Mouse (Mus musculus): Measurements from ENCODE around the gene Atxn7l1.

Atxn7l1 gene

DNA sequence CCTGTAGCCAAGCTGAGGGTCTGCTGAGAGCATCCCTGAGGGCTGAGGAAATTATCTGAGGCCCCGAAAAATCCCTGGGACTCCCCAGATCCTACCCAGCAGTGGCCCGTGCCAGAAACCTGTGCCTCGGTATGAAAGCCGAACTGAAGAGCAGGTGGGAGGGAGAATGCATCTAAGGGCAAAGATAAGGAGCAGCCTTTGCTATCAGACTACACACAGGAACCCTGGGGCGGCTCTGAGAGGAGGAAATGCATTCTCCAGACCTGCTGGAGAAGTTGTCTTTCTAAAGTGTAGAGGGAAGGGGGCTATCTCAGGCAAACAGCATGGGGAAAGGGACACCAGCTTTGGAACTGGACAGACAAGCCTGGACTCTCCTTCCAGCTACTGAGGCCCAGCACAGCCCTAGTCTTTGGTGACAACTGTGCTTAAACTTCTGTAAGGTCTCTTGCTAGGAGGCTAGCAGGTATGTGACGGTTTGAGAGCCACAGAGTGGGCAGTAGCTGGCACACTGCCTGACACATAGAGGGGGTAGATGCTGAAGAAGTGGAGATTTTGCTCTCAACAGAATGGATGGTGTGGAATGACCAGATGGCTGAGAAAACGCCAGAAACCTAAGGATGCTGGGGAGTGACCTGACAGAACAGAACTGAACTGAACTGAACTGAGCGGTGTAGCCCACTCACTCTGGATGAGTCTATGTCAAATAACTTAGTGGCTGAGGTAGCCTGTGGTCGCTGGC, 170.5 kb downstream of the Atxn7l1 start:
- DNase-seq (ENCODE audit: low spot score in 2 of 2): no peak

DNA sequence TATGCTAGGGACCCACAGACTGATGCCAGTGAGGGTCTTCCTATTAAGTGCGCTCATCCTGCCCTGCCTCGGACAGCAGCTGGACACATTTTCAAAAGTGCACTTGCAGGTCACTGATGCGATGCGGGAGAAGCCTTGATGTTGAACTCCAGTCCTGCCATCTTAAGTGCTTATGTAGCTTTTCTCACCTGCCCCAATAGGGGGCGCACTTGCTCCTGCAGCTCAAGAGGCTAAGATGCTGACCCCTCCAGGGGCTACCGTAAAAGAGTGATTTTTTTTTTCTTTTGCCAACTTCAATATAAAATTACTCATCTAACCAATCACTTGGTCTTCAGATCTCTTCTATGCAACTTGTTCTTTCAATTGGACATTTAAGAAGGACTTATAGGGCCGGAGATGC, 175.1 kb downstream of the Atxn7l1 start:
- DNase-seq (ENCODE audit: low spot score in 2 of 2): no peak

DNA sequence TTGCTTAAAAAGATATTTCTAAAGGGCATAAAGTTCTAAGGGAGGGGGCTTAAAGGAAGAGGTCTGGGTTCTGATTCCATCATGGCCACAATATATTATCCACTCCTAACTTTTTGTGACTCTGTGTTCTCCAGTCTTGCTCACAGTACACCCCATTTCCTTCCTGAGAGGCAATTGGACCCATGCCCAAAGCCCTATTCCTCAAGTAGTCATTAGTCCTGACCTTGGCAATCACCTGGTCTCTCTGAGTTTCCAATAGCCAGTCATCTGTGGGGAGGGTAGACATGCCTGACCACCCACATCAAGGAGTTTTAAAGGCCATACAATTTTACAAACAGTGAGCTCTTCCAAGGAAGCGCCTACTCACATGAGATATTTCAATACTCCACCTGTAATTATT, 176.3 kb downstream of the Atxn7l1 start:
- no peak for DNase-seq (ENCODE audit: low spot score in 2 of 2)

DNA sequence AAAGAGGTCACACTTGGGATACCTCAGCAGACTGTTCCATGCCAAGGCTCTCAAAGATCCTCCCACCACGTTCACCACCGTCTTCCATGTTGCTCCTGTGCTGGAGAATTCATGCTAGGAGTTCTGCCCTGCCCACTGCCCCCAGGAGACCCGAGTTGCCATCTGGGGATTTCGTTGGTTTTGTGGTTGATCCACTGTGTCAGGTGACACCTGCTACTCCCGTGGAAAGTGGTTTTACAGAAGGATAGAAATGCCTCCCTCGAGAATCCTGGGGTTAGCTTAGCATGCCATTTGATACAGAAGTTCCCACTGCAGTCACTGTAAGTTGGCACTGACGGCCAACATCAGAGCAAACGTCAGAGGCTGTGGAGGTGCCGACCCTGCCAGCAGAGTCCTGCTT, 177.9 kb downstream of the Atxn7l1 start:
- no peak for DNase-seq (ENCODE audit: low spot score in 2 of 2)

DNA sequence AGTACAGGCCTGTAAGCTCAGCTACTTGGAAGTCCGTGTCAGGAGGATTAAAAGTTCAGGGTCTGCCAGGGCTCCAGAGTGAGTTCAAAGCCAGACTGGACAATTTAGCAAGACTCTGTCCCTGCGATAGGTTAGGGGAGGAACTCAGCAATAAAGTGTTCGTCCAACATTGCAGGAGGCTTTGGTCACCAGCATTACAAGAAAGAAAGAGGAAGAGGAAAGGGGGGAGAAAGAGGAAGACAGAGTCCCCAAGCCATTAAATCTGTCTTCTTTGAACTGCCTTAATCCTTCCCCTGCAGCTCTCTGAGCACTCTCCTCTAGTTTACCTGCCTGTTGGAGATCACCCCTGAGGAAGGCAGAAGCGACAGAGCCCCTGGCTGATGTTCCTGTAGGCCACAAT, 184.6 kb downstream of the Atxn7l1 start:
- no peak for DNase-seq (ENCODE audit: low spot score in 2 of 2)

DNA sequence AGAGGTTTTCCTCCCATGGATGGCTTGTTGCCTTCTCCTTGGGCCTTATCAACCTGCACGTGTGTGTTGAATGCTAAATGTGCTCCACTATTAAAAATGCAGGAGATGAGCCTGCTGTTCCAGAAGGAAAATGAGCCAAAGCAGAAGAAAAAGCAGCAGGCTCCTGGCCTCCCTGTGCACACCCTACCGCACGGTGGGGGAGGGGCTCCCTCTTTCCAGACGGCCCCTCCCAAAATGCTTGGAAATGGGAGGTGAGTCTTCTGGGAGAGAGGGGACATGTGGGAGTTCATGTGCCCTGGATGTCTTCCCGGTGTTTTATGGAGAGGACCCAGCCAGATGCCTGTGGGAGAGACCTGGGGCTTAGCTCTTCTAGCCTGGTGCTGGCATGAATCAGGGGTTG, 185.3 kb downstream of the Atxn7l1 start:
- no peak for DNase-seq (ENCODE audit: low spot score in 2 of 2)

DNA sequence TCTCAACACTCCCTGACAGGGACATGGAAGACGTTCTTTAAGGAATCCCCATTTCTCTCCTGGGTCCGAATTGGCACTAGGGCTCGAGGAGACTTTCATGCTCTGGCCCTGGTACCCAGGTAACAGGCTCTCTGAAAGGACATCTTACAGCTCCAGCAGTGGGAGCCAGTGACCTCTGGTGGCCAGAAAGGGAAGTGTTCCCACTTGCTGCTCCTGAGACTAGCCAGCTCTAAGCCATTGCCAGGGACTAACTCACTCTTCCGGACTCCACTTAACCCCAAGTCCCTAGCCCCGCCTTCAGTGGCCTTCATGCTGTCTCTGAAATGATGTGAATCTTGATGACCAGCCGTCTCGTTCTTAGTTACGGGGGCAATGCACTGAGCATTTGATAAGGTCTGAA, 186.4 kb downstream of the Atxn7l1 start:
- peak; percentile 69 to 86 for DNase-seq (ENCODE audit: low spot score in 2 of 2)

DNA sequence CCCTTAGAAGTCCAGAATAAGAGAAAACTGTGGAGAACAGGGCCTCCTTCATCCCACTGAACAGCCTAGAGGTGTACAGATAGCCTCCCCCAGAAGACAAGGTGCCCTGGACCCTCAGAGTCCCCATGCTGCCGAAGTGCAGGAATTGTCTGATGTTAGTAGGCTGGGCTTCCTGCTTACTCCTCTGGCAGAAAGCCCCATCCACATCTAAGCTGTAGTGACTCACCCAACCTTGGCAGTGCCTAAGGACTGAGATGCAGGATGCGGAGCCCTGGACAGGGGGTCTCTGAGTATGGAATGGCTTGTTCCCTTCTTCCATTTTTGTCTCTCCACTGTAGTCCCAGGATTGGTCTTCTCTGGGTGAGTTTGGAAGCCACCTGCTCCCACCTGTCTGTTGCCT, 187.0 kb downstream of the Atxn7l1 start:
- no peak for DNase-seq (ENCODE audit: low spot score in 2 of 2)

DNA sequence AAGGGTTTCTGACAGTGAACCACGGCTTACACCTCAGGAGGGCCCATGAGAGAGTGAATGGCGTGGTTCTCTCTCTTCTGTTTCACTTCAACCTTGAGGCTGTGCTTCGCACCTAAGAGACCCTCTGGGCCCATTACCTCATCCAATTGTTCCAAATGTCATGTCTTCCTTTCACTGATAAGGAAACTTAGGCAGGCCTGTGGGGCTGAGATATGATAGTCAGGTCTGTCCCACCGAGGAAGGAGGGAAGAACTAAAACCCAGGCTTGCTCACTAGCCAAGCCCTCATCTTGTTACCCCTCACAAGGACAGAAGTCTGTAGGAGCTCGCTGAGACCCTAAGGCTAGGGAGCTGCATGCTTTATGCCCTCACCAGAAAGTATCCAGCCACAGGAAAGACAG, 187.5 kb downstream of the Atxn7l1 start:
- no peak for DNase-seq (ENCODE audit: low spot score in 2 of 2)

DNA sequence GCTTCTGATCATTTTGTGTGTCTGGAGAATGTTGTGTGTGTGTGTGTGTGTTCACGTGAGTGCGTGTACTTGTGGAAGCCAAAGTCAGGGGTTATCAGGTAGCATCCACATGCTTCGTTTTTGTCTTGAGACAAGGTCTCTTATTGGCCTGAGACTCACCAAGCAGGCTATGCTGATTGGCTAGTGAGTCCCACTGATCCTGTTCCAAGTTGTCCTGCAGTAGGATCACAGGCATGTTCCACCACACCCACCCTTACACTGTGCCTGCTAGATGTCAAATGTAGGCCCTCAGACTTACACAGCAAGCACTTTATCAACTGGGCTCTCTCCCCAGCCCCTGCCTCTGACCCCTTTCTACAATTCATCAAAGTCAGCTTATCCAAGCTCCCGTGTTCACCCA, 187.9 kb downstream of the Atxn7l1 start:
- no peak for DNase-seq (ENCODE audit: low spot score in 2 of 2)

DNA sequence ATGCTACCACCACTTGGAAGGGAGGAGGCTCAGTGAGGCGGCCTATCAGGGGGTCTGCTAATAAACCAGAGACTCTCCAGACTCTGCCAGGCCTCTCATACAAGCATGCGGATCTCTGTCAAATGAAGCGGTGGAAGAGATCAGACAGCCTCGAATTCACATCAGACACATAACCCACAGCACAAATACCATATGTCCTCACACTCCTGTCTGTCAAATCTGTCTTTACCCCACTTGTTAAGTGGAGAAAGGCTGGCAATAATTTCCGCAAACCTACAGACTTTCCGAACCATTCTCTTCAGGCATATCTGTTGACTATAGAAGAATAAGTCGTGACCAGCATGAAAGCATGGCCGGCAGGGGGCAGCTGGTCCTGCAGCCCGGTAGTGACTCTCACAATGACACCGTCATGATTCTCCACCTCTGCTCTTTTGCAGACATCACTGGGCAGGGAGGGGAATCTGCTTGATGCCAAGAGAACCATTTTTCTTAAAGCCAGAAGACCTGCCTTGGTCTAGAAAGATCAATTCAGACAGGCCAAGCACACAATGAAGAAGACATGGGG, 189.2 kb downstream of the Atxn7l1 start:
- no peak for DNase-seq (ENCODE audit: low spot score in 2 of 2)

DNA sequence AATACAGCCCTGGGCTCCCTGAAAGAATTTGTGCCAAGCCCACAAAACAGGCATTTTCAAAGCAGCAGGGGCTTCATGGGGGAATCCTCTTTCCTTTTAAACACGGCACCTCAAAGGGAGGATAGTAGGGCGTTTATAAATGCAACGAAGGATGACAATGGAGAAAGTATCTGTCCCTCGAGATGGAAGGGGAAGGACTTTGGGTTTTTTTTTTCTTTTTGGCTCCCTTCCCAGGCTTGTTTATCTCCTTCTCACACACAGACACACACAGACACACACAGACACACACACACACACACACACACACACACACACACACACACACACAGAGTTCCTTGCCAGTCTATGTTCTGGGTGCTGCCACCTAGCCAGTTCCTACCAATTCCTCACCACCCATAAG, 189.8 kb downstream of the Atxn7l1 start:
- no peak for DNase-seq (ENCODE audit: low spot score in 2 of 2)

DNA sequence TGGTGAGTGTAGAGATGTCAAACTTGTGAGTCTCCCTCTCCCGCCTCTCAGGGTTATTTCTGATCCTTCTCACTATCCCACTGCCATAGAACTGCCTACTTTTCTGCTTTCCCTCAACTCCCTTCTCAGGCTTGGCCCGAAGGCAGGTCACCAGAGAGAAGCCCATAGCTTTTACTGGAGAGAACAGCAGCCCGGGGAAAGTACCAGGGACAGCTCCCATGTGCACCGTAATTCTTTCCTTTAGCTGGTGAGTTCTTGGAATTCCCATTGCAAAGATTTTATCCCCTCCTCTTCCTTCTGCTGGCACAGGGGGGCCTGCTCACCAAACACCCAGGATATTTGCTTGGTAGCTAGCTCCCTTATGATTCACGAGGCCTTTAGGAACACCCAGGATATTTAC, 190.7 kb downstream of the Atxn7l1 start:
- no peak for DNase-seq (ENCODE audit: low spot score in 2 of 2)

DNA sequence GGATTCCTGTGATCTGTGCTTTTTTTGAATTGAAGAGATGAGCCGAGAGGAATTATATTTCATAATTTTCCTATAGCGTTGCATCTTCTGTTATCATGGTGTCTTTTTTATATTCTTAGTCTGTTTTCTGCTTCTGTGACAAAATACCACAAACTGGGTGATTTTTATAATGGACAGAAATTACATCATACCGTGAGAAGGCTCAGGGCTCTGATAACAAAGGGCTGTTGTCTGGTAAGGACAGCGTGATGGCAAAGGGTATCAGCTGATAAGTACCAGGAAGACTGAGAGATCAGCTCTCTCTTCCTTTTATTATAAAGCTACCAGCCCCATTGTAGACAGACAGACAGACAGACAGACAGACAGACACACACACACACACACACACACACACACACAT, 192.3 kb downstream of the Atxn7l1 start:
- no peak for DNase-seq (ENCODE audit: low spot score in 2 of 2)

DNA sequence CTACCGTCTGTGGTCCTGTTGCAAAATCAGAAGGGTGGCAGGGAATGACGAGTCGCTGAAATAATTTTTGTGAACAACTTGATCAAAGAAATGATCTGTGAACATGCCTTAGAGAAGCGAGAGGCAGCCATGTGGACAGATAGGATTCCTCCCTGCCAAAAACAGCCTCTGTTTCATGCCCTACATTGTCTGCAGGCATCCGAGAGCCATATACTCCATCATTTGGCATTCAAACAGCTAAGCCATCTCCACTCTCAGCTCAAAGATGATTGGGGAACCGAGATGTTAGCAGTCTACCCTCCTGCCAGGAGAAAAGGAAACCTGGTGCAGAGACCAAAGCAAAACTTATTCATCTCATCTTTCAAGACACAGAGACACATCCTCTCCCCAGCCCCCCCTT, 193.2 kb downstream of the Atxn7l1 start:
- no peak for DNase-seq (ENCODE audit: low spot score in 2 of 2)

DNA sequence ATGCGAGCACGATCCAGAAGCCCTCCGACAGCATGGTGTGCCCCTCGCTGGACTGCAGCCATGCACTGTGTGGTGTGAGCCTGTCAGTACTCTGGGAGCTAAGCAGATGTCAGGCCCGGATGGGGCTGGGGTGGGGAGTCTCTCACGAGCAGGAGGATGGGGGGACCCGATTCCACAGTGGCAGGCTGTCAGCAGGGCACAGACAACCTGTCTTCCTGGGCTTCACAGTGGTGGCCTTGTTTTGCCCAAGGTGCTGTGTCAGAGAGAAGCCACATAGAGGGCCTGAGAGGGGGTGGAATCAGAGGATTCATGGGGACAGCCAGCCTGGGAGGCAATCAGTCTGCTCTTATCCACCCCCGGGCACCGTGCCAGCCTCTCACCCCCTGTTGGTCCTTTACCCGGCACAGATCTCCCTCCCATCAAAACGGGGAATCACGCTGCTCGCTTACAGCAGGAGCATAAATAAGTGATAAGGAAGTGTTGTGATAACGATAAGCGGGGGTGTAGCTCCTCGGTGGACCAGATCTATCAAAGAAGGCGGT, 193.9 kb downstream of the Atxn7l1 start:
- peak in 1 of 2 experiments; percentile 52 for DNase-seq (ENCODE audit: low spot score in 2 of 2)

DNA sequence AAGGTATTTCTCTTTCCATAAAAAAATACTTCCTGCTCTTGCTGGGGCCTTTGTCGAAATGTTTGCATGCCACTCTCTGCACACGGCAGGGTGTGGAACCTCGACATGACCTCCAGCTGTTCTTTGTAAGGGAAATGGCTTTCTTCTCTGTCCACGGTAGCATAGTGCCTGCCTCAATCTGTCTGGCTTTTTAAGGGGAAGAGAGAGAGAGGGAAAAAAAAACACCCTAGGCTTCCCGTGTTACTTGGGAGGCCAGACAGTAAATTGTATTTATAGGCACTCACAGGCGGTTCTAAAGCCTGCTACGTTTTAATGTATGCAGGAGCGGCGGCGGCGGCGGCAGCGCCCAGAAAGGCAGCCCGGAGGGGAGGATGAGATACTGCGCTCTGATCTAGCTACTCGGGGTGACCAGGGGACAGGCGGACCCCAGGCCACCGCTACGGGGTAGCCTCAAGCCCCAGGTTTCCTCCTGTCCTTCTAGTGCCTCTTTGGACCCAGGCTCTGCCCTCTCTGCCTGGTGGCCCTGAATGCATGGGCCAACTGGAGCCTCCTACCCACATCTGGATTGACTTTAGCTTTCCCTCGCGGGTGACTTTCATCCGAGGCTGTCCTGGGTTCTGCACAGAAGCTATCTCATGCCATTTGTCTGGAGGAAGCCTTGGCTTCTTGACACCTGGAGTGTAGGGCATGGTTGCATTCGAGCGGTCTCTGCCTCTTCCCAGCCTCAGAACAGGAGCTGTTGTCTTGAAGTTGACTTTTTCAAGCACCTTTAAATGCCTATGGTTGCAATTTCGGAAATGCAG, 197.7 kb downstream of the Atxn7l1 start:
- no peak for DNase-seq (ENCODE audit: low spot score in 2 of 2)

DNA sequence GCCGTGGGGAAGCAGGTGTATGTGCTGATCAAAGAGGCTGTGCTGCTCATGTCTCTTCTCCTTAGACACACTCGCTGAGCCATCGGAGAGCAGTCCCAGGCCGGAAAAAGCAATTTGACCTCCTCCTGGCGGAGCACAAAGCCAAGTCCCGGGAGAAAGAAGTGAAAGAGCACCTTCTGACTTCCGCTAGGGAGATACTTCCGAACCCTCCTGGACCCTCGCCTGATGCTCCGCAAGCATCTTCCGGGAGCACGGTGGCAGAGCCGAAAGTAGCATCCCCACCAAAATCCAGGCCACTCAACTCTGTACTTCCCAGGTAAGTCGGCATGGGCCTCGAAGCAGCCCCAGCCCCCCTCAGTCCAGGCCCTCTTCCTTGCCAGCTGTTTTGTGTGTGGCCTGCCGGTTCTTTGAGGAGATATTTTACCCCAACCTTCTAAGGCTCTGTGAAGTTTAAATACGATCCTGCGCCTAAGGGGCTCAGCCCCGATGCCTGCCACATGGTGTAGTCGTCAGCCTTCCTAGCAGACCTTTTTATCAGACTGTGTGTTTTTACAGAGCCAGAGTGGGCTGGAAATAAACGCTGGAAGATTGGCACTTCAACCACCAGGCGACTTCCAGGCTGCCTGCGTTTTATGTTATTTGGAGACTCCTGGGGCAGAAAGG, 198.4 kb downstream of the Atxn7l1 start:
- DNase-seq (ENCODE audit: low spot score in 2 of 2): no peak

DNA sequence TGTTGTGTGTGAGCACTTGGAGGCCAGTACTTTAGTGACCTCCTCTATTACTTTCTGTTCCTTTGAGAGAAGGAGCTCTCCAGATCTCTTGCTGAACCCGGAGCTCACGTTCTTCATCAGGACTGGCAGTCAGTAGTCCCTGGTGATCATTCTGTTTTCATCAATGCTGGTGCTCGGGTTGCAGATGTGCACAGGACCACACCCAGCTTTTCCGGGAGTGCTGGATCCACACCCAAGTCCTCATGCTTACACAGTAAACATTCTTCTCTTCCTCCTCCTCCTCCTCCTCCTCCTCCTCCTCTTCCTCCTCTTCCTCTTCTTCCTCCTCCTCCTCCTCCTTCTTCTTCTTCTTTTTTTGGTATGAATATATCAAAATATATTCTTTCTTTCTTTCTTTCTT, 205.2 kb downstream of the Atxn7l1 start:
- DNase-seq (ENCODE audit: low spot score in 2 of 2): no peak

DNA sequence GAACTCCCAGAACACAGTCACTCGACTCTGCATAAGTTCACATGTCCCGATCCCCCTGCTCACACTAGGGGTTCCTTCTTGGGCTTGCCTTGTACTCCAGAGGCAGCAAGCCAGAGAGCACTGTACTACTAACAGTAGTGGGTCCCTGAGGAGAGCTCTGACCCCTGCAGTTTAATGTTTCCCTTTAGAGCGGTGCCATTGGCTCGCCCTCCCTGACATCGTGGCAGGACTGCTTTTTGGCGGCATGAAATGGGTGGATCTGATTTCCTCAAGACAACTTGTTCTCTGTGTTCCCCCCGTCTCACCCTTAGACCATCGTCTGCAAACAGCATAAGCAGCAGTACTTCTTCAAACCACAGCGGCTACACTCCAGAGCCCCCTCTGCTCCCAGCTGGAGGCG, 210.9 kb downstream of the Atxn7l1 start:
- DNase-seq (ENCODE audit: low spot score in 2 of 2): no peak

DNA sequence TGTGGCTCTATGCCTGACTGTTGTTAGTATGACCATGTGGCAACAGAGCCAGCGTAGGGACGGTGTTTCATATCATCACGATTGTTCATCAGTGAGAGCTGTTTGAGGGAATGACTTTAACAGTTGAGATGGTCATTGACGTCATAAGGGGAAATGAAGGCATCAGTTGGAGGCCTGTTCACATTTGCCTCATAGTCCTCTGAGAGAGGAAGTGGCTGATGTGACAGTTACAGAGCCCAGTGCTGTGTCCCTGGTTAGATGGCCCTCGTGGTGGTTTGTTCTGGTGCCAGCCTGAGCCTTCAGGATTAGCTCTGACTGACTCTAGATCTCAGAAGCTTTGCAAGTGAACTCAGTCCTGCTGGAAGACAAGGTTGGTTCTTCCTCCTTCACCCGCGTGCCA, 211.7 kb downstream of the Atxn7l1 start:
- no peak for DNase-seq (ENCODE audit: low spot score in 2 of 2)

DNA sequence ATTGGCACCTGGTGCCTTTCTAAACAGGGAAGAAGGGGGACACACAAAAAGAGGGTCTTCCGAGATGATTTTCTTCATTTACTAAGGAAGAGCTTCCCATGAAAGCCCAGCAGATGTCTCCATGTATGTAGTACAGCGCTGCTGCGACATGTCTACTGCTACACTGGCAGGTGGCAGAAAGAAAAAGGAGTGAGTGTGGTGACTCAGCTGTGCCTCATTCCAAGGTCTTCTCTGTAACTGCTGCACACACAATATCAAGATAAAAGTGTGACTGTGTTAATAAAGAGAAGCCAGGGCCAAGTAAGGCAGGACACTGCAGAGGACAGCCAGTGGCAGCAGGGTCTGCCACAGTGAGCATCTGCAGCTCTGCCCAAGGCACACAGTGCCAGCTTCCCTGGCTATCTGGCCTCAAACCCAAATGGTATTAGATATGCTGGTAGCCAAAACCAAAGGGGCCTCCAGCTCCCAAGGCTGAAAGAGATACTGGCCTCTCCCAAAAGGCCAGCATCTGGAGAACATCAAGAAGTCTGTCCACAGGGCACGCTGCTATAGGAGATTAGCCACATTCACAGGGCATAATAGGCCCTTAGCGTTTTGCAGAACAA, 212.5 kb downstream of the Atxn7l1 start:
- DNase-seq (ENCODE audit: low spot score in 2 of 2): no peak
